Mouse (Mus musculus) megakaryocyte progenitor cell, adult 5-6 weeks (primary cell): ENCODE data around the gene Ptprm. TPM values are rescaled to one million over a fixed set of nuclear protein-coding genes. Genes with fewer than 3 reads are reported as not detected.

Experiments used
- ATAC-seq: replicated peaks from 2 replicates; pipeline ENCODE4 v1.8.0; 2016; ENCODE audit warnings: mild to moderate bottlenecking, moderate TSS enrichment, inconsistent platforms; ENCODE audit not compliant: poor library complexity
- total RNA-seq, 2 experiments: library from RNA; stranded (forward) in 1 of 2; stranded (reverse) in 1 of 2; fragments of 157-497, 149-512 nt in 1 of 2; fragments of 200-1000 nt in 1 of 2; gene quantifications; 2 replicates each; pipeline versions ENCODE4 v1.2.3 to v1.2.4; 2015 to 2017

Gene Ptprm
- total RNA-seq, 2 experiments from 2014 or later = 0.22 TPM; not detected in 1

DNA sequence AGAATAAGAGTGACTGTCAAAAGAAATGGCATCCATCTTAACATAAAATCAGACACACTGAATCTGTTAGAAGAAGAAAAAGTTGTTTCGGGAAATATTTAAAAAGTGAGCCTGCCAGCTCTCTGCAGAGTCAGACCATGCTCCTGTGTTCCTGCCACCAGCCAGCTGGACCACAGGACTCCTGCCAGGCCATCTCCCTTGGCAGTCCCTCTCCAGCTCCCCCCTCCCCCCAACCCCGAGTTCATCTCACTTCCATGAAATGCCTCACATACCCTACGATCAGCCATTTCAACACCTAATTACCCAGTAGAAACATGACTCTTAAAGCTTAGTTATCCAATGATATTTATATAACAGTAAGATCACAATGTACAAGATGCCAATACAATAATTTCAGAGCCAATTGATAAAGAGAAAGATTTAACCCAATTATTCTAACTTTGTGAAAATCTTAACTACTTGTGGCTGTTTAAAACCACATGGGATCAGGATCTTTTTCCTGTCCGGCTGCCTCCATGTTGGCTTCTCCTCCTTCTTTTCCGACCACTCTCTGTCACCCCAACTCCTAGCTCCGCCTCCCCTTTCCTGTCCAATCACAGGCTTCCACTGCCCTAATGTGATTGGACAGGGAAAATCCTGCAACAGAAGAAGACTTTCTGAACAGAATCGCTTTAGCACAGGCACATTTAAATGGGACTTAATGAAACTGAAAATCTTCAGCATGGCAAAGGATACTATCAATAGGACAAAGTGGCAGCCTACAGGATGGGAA, 716.1 kb downstream of the Ptprm start:
- ATAC-seq = no peak

DNA sequence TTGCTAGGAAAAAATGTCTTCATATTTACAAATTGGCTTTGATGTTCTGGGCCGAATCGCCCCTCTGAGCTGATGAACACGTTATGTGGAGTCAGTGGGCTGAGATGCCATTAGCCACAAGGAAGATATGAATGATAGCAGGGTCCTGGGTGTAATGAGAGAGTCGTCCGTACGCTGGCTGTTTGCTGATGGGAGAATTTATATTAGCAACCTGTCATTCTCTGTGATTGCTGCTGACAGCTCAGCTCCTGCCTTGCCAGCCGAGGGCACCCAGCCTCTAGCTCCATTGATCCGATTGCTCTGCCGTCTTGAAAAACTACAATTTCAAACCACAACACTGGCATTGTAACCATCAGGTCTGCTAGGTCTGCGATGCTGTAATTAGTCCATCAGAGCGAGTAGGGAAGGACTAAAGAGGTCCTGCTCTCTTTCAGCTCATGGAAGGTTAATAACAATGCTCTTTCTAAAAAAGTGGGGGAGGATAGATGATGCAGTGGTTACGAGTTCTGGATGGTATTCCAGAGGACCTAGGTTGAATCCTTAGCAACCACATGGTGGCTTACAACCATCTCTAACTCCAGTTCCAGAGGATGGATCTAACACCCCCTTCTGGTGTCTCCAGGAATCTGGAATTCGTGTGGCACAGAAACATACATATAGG, 734.1 kb downstream of the Ptprm start:
- ATAC-seq = no peak

DNA sequence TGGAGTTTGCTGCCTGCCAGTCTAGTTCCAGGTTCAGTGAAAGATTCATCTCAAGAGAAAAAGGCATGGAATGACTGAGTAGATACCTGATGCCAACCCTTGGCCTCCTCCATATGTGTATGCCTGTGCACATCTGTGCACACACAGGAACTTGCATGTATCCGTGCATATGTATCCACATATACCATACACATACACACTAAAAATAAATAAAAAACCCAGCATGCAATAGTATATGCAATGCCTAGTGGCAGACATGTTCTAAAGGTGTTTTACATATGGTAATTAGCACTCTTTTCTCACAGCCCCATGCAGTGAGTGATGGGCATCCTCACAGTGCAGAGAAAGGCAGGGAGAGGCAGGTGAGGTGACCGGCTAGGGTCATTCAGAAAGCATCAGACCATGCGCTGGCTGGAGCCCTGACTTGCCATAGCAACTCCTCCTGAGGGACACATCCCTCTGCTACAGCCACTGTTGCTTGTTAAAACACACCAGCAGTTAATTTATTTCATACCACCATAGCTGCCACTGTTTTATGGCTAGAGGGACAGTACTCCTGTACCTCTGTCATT, 734.9 kb downstream of the Ptprm start:
- ATAC-seq = no peak
